Mouse (Mus musculus): ENCODE results near the gene Fam181b.

DNA sequence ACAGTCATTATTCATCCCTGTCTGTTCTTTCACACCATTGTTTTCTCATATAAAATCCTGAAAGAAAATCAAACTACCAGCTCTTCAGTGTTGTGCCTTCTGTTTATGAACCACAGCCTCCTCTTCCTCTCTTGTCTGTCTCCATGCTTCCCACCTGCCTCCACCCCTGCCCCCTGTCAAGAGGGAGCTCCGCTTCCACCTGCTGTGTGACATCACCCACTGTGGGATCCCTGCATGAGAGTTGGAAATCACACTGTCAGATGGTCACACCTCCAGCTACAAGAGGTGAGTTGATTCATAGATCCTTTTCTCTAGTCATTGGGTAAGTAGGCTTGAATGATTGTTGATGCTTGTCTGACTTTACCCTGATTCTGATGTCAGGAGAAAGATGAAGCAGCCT lies 34.9 kb upstream of the Fam181b start:
- TF ChIP-seq POLR2A (IDR thresholded peaks at IDR 0.05; ENCODE audit: control insufficient read depth, extremely low read depth, insufficient read depth, low read length, poor library complexity) (no peak), CTCF (IDR thresholded peaks at IDR 0.05; ENCODE audit: borderline replicate concordance, control insufficient read depth, extremely low read depth, insufficient read depth, low read length, poor library complexity) (no peak)

Data from thymus, adult 2 months (tissue).